Mouse (Mus musculus) liver, embryonic 14.5 days (tissue): Measurements from ENCODE around the gene Btbd6. TPM values are rescaled to one million over a fixed set of nuclear protein-coding genes. Genes with fewer than 3 reads are reported as not detected.
A peak's percentile ranks its signal among the peaks of the same experiment; 100 is the strongest.

Source experiments
- ATAC-seq: fragments of 200-750 bp; cut with Nextera tagmentation; 2 replicates; pipeline ENCODE4 v1.8.0; 2017; ENCODE audit warnings: moderate number of reproducible peaks, mild to moderate bottlenecking, moderate library complexity; ENCODE audit not compliant: insufficient read depth
- DNase-seq, 3 experiments: peaks; one replicate each; pipeline ENCODE4 v3.0.0-alpha.2; 2012 to 2013; ENCODE audit warnings: low read depth in 3 of 3, low spot score in 3 of 3
- H3K27ac ChIP-seq: fragments of 300-500 bp; sonication (generic); 2 replicates; pipeline ENCODE4 v1.5.1; 2014; ENCODE audit warnings: moderate library complexity, mild to moderate bottlenecking, control low read depth, inconsistent platforms
- H3K27me3 ChIP-seq: fragments of 300-500 bp; sonication (generic); 2 replicates; pipeline ENCODE4 v1.6.1; 2014; ENCODE audit warnings: mild to moderate bottlenecking, low read length, moderate library complexity; ENCODE audit not compliant: control insufficient read depth, insufficient read depth
- H3K36me3 ChIP-seq: fragments of 300-500 bp; sonication (generic); replicated peaks from 2 replicates; pipeline ENCODE4 v1.6.1; 2014; ENCODE audit warnings: low read depth; ENCODE audit not compliant: control insufficient read depth, insufficient read depth
- H3K4me1 ChIP-seq, 2 experiments: fragments of 200-500 bp in 1 of 2; fragments of 300-500 bp in 1 of 2; sonication (generic) in 1 of 2; replicated peaks; 2 replicates each; pipeline ENCODE4 v1.6.1; 2012 to 2014; ENCODE audit warnings: antibody characterized with exemption in 1 of 2, inconsistent platforms in 1 of 2, low read length in 1 of 2; ENCODE audit not compliant: control insufficient read depth in 2 of 2, insufficient read depth in 2 of 2
- H3K4me2 ChIP-seq: fragments of 300-500 bp; sonication (generic); 2 replicates; pipeline ENCODE4 v1.6.1; 2014; ENCODE audit warnings: low read depth, mild to moderate bottlenecking, control low read depth, moderate library complexity
- H3K4me3 ChIP-seq, 2 experiments: fragments of 200-500 bp in 1 of 2; fragments of 300-500 bp in 1 of 2; sonication (generic) in 1 of 2; 2 replicates each; pipeline ENCODE4 v1.5.1; 2012 to 2014; ENCODE audit warnings: low read depth in 2 of 2, low read length in 2 of 2, mild to moderate bottlenecking in 2 of 2, control low read depth in 1 of 2, inconsistent platforms in 1 of 2, moderate library complexity in 1 of 2; ENCODE audit not compliant: insufficient read depth in 1 of 2
- H3K9ac ChIP-seq: fragments of 300-500 bp; sonication (generic); replicated peaks from 2 replicates; pipeline ENCODE4 v1.6.1; 2014; ENCODE audit warnings: mild to moderate bottlenecking, control low read depth, moderate library complexity
- H3K9me3 ChIP-seq: fragments of 300-500 bp; sonication (generic); 2 replicates; pipeline ENCODE4 v1.6.1; 2016; ENCODE audit warnings: low read length, mixed read lengths; ENCODE audit not compliant: control insufficient read depth
- CTCF ChIP-seq: IDR thresholded peaks from 2 replicates; pipeline ENCODE4 v1.5.1; 2016; ENCODE audit warnings: antibody characterized with exemption, low read depth, control low read depth
- EP300 ChIP-seq: IDR thresholded peaks from 2 replicates; pipeline ENCODE4 v1.6.1; 2016; ENCODE audit warnings: antibody characterized with exemption, low read depth
- WGBS: fragments of 180-500 bp; shearing (Covaris S2); extraction: QIAGEN DNeasy Blood & Tissue Kit; methylation state at CpG from one replicate; pipeline ENCODE4 v1.1.7; 2014; ENCODE audit not compliant: insufficient replicate concordance; 5-methylcytosine and 5-hydroxymethylcytosine counted together
- polyA plus RNA-seq, 2 experiments: library from polyadenylated mRNA; depleted of rRNA in 1 of 2; stranded (reverse) in 1 of 2; unstranded in 1 of 2; fragments of >200 nt; fragmentation: Nextera tagmentation in 1 of 2; extraction: Ambion mirVana in 1 of 2; gene quantifications; 2 replicates each; pipeline versions ENCODE4 v1.2.1 to v1.2.3; 2012 to 2014

Btbd6 gene
- polyA plus RNA-seq, 2 experiments = 3.3 to 5.5 TPM

GRCm38 (mm10) chr12:112940710-112941109 is 35.6 kb upstream of the Btbd6 start:
- Histone ChIP-seq H3K9ac (no peak overlapping the region), H3K4me2 (no peak overlapping the region), H3K36me3 (no peaks in the 10 kb centered on the region), H3K4me3 (no peak overlapping the region), H3K27me3 (no peaks in the 10 kb centered on the region), H3K9me3 (no peaks in the 10 kb centered on the region), H3K4me1 (peaks cover 3 to 10% of the 10 kb centered on the region in 2 experiments; a peak in 3 of 4 replicates), H3K27ac (no peak overlapping the region)
- DNase-seq = no peak
- no peak for ATAC-seq
- TF ChIP-seq CTCF (no peak), EP300 (no peak)
- WGBS = 69% methylated on average over 9 of the region's 9 CpGs

GRCm38 (mm10) chr12:112941156-112941775 is 35.0 kb upstream of the Btbd6 start:
- no peak overlapping the region for H3K27ac ChIP-seq

GRCm38 (mm10) chr12:112941776-112942713 is 34.2 kb upstream of the Btbd6 start, which contains the start of gene Nudt14:
Gene Nudt14, minus strand, starts transcription at chr12:112942124.
- no peaks in the 10 kb centered on the region for H3K9me3 ChIP-seq
- TF ChIP-seq EP300 (no peak), CTCF (no peak)
- peaks cover 3 to 10% of the 10 kb centered on the region in 2 experiments; a peak in 3 of 4 replicates for H3K4me1 ChIP-seq
- H3K27me3 ChIP-seq = no peaks in the 10 kb centered on the region
- no peak within 1 kb of the TSS for H3K27ac ChIP-seq
- 2% methylated on average over 57 of the region's 58 CpGs for WGBS
- H3K36me3 ChIP-seq = no peaks in the 10 kb centered on the region
- ATAC-seq (peak; percentile 87), DNase-seq (peak; percentile 50 to 53 (median 50))
- peak within 1 kb of the TSS; percentile 57 for H3K4me2 ChIP-seq
- H3K4me3 ChIP-seq = peak within 1 kb of the TSS; percentile 72 to 82
- peak within 1 kb of the TSS; percentile 61 for H3K9ac ChIP-seq

More at GRCm38 (mm10) chr12:112941156-112941775, 35.0 kb upstream of the Btbd6 start:
- H3K4me2 ChIP-seq = peak overlapping the region; percentile 57
- no peaks in the 10 kb centered on the region for H3K27me3 ChIP-seq
- no peak for DNase-seq
- no peak for ATAC-seq
- no peak for TF ChIP-seq CTCF
- no peak for TF ChIP-seq EP300
- no peaks in the 10 kb centered on the region for H3K9me3 ChIP-seq
- peak overlapping the region; percentile 72 to 82 for H3K4me3 ChIP-seq
- H3K9ac ChIP-seq = peak overlapping the region; percentile 61
- WGBS = 39% methylated on average over 10 of the region's 10 CpGs
- no peaks in the 10 kb centered on the region for H3K36me3 ChIP-seq
- H3K4me1 ChIP-seq = peaks cover 3 to 10% of the 10 kb centered on the region in 2 experiments; a peak in 3 of 4 replicates

- no peak for TF ChIP-seq EP300
- TF ChIP-seq CTCF = no peak
- WGBS = 52% methylated on average over 2 of the region's 2 CpGs
- H3K4me2 ChIP-seq = no peak overlapping the region
Measured at GRCm38 (mm10) chr12:112943669-112944068, 32.6 kb upstream of the Btbd6 start.

GRCm38 (mm10) chr12:112947307-112947706 is 29.0 kb upstream of the Btbd6 start:
- H3K36me3 ChIP-seq = no peaks in the 10 kb centered on the region
- DNase-seq = peak in 1 of 3 experiments; percentile 26
- H3K27me3 ChIP-seq = peaks cover 24% of the 10 kb centered on the region
- no peak overlapping the region for H3K4me2 ChIP-seq
- WGBS = 20% methylated on average over 4 of the region's 4 CpGs
- H3K4me1 ChIP-seq = peaks cover 0 to 13% of the 10 kb centered on the region in 2 experiments; a peak in 1 of 4 replicates
- H3K9me3 ChIP-seq = no peaks in the 10 kb centered on the region
- H3K27ac ChIP-seq = no peak overlapping the region
- ATAC-seq = no peak
- TF ChIP-seq CTCF (peak; percentile 72), EP300 (no peak)
- no peak overlapping the region for H3K4me3 ChIP-seq
- no peak overlapping the region for H3K9ac ChIP-seq

More at GRCm38 (mm10) chr12:112943669-112944068, 32.6 kb upstream of the Btbd6 start:
- no peak overlapping the region for H3K27ac ChIP-seq
- no peak overlapping the region for H3K9ac ChIP-seq
- no peak overlapping the region for H3K4me3 ChIP-seq
- peaks cover 3 to 10% of the 10 kb centered on the region in 2 experiments; a peak in 3 of 4 replicates for H3K4me1 ChIP-seq
- H3K9me3 ChIP-seq = no peaks in the 10 kb centered on the region
- DNase-seq (no peak), ATAC-seq (no peak)
- H3K36me3 ChIP-seq = no peaks in the 10 kb centered on the region
- H3K27me3 ChIP-seq = no peaks in the 10 kb centered on the region
